Mouse (Mus musculus) olfactory bulb, adult 2 months (tissue): ENCODE results near the gene Stra6.

Experiments used
- CTCF ChIP-seq: fragments of 200-500 bp; IDR thresholded peaks from 2 replicates; pipeline ENCODE4 v1.5.1; 2012; ENCODE audit warnings: low read depth, mild to moderate bottlenecking, low read length, moderate library complexity; ENCODE audit not compliant: insufficient read depth
- POLR2A ChIP-seq: fragments of 200-500 bp; IDR thresholded peaks from 2 replicates; pipeline ENCODE4 v1.6.1; 2012; ENCODE audit warnings: mild to moderate bottlenecking, low read depth, low read length, moderate library complexity; ENCODE audit not compliant: insufficient read depth

DNA sequence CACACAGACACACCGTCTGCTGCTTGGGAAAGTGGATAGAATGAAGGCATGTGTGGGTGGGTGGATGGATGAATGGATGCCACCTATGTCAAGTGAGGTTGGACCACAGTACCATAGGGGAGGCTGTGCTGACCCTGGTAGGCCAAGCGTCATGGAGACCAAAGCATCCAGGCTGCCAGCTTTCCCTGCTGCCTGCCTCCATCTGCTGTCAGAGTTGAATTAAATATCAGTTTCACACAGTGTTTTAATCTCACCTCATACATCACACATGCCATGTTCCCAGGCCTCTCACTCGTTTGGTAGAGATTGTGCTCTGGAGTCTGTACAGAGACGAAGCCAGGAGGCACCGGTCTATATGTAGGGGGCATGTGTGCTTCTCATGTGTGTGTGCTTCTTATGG is 47.2 kb downstream of the Stra6 start:
- TF ChIP-seq CTCF: no peak
- TF ChIP-seq POLR2A: no peak
